20 mouse cellular contexts compared by ENCODE assay signal in the genomic region with DNA sequence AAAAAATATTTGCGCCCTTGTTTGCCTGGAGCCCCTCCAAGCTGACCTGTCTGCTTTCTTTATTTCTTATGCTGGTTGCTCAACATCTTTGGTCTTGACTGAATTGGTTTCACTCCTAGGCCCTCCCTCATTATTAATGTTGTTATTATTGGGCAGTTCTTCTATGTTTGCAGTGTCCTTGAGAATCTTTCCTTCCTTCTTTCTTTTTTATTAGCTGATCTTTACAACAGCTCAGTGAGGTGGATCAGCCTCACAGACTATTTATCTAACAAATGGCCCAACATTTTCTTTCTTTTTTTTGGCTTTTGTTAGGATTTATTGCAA.
DNase-seq lines count a peak whose midpoint lies in the region; ATAC-seq lines count a peak whose summit lies in the region.
"Had no signal": no experiment of that assay in that cellular context is flagged by ENCODE, and none has a peak within 500 bp of the region (broad histone marks: within the 10 kb centered on the region; RNA-seq: fewer than 3 reads in every experiment).

No protein-coding gene starts in this region.

- no peaks in the 10 kb centered on the region for H3K9me3 ChIP-seq in hindbrain, embryonic 13.5 days
- no peaks in the 10 kb centered on the region for H3K9me3 ChIP-seq in hindbrain, embryonic 11.5 days (ENCODE audit: control insufficient read depth, low read length)
- 0 out of 2 replicates have a peak, but pooled peaks cover 2% of the 10 kb centered on the region for H3K9me3 ChIP-seq in kidney, embryonic 16.5 days (ENCODE audit: low read length)
- no peaks in the 10 kb centered on the region for H3K9me3 ChIP-seq in lung, embryonic 16.5 days (ENCODE audit: control insufficient read depth, low read length)
- H3K9me3 ChIP-seq: embryonic facial prominence, embryonic 10.5 days; forebrain, embryonic 13.5 days; G1E; heart, embryonic 13.5 days had no signal

- DNase-seq in hindbrain, embryonic 11.5 days (ENCODE audit: low spot score), result no peak
- no peak for DNase-seq in kidney, adult 8-10 months
- DNase-seq in lung, postnatal 10 days, result no peak
- DNase-seq in kidney, postnatal 4 days, result peak; percentile 41 to 53
- no peak for DNase-seq in yolk sac, embryonic 10.5 days (ENCODE audit: low spot score)
- DNase-seq: adrenal gland, adult 8-10 months; B cell, adult 2 months; cerebellum, adult 2 months; cerebellum, postnatal 10 days; gastrocnemius, postnatal 14 days; heart, postnatal 36 days had no signal

- no peak for ATAC-seq in hindbrain, embryonic 13.5 days (ENCODE audit: low FRiP score)
- ATAC-seq in hindbrain, embryonic 11.5 days (ENCODE audit: low FRiP score), result no peak
- peak; percentile 80; the same call in 1 of the 2 replicates for ATAC-seq in kidney, embryonic 16.5 days (ENCODE audit: low FRiP score, low TSS enrichment)
- ATAC-seq in lung, embryonic 16.5 days (ENCODE audit: low read depth), result peak; percentile 48; the same call in 1 of the 2 replicates
- ATAC-seq: CD4-positive, CD25-positive, alpha-beta regulatory T cell, adult 4 months; forebrain, postnatal 0 days had no signal

- no peaks in the 10 kb centered on the region for H3K36me3 ChIP-seq in hindbrain, embryonic 13.5 days
- no peaks in the 10 kb centered on the region for H3K36me3 ChIP-seq in hindbrain, embryonic 11.5 days (ENCODE audit: control insufficient read depth, insufficient read depth, low read length)
- H3K36me3 ChIP-seq in kidney, embryonic 16.5 days (ENCODE audit: insufficient read depth, low read length), result no peaks in the 10 kb centered on the region
- H3K36me3 ChIP-seq in lung, embryonic 16.5 days (ENCODE audit: control insufficient read depth, insufficient read depth, low read length), result no peaks in the 10 kb centered on the region
- H3K36me3 ChIP-seq: embryonic facial prominence, embryonic 10.5 days; G1E; heart, embryonic 13.5 days had no signal

- peaks cover 18% of the 10 kb centered on the region for H3K4me1 ChIP-seq in hindbrain, embryonic 13.5 days (replicated peaks)
- H3K4me1 ChIP-seq in hindbrain, embryonic 11.5 days (replicated peaks; ENCODE audit: control insufficient read depth, insufficient read depth, low read length), result no peaks in the 10 kb centered on the region
- H3K4me1 ChIP-seq in kidney, embryonic 16.5 days (ENCODE audit: insufficient read depth, low read length), result peaks cover 16% of the 10 kb centered on the region
- H3K4me1 ChIP-seq in lung, embryonic 16.5 days (replicated peaks; ENCODE audit: control insufficient read depth, insufficient read depth, low read length), result peaks cover 13% of the 10 kb centered on the region; the same call in 1 of the 2 replicates

- WGBS in hindbrain, embryonic 13.5 days, result 93% methylated on average over 1 of the region's 1 CpGs
- 100% methylated on average over 1 of the region's 1 CpGs for WGBS in hindbrain, embryonic 11.5 days
- 28% methylated on average over 1 of the region's 1 CpGs for WGBS in kidney, embryonic 16.5 days
- WGBS in lung, embryonic 16.5 days, result 50% methylated on average over 1 of the region's 1 CpGs

- no peak overlapping the region for H3K9ac ChIP-seq in hindbrain, embryonic 13.5 days
- no peak overlapping the region for H3K9ac ChIP-seq in hindbrain, embryonic 11.5 days (ENCODE audit: low read depth, low read length)
- no peak overlapping the region for H3K9ac ChIP-seq in kidney, embryonic 16.5 days (replicated peaks; ENCODE audit: low read length)
- H3K9ac ChIP-seq in lung, embryonic 16.5 days (ENCODE audit: low read length), result no peak overlapping the region
- H3K9ac ChIP-seq: forebrain, embryonic 13.5 days; forebrain, postnatal 0 days; heart, embryonic 13.5 days had no signal

- H3K27ac ChIP-seq in hindbrain, embryonic 13.5 days, result 0 out of 2 replicates have a peak overlapping the region, but pooled peaks have one; percentile 52
- H3K27ac ChIP-seq in hindbrain, embryonic 11.5 days (ENCODE audit: low read depth, low read length), result no peak overlapping the region
- H3K27ac ChIP-seq in kidney, embryonic 16.5 days (ENCODE audit: low read length), result no peak overlapping the region; the same call in 1 of the 2 replicates
- H3K27ac ChIP-seq in lung, embryonic 16.5 days (ENCODE audit: low read length), result peak overlapping the region; percentile 25; the same call in 1 of the 2 replicates
- H3K27ac ChIP-seq: embryonic facial prominence, embryonic 10.5 days; forebrain, embryonic 13.5 days; heart, embryonic 13.5 days had no signal

- H3K27me3 ChIP-seq in hindbrain, embryonic 13.5 days, result no peaks in the 10 kb centered on the region
- no peaks in the 10 kb centered on the region for H3K27me3 ChIP-seq in hindbrain, embryonic 11.5 days (ENCODE audit: control insufficient read depth, insufficient read depth, low read length)
- no peaks in the 10 kb centered on the region for H3K27me3 ChIP-seq in kidney, embryonic 16.5 days (ENCODE audit: insufficient read depth, low read length)
- no peaks in the 10 kb centered on the region for H3K27me3 ChIP-seq in lung, embryonic 16.5 days (ENCODE audit: control insufficient read depth, insufficient read depth, low read depth, low read length)
- H3K27me3 ChIP-seq: forebrain, embryonic 13.5 days; heart, embryonic 13.5 days had no signal

- H3K4me2 ChIP-seq in hindbrain, embryonic 13.5 days, result no peak overlapping the region
- no peak overlapping the region for H3K4me2 ChIP-seq in hindbrain, embryonic 11.5 days (replicated peaks; ENCODE audit: low read depth, low read length)
- H3K4me2 ChIP-seq in kidney, embryonic 16.5 days (replicated peaks; ENCODE audit: low read depth, low read length), result no peak overlapping the region
- H3K4me2 ChIP-seq in lung, embryonic 16.5 days (ENCODE audit: low read depth, low read length), result no peak overlapping the region
- H3K4me2 ChIP-seq: forebrain, embryonic 13.5 days had no signal

- no peak overlapping the region for H3K4me3 ChIP-seq in hindbrain, embryonic 13.5 days
- no peak overlapping the region for H3K4me3 ChIP-seq in hindbrain, embryonic 11.5 days (ENCODE audit: low read depth, low read length)
- no peak overlapping the region for H3K4me3 ChIP-seq in kidney, embryonic 16.5 days (ENCODE audit: low read length)
- H3K4me3 ChIP-seq in lung, embryonic 16.5 days (ENCODE audit: low read length), result no peak overlapping the region
- H3K4me3 ChIP-seq: embryonic facial prominence, embryonic 10.5 days; forebrain, embryonic 13.5 days; heart, embryonic 13.5 days had no signal

Comparison
In these comparisons a context has a peak if more than half of its experiments do, and no peak if none do; other contexts are left out.
1. H3K27ac ChIP-seq: peak in hindbrain, embryonic 13.5 days (single experiment) and lung, embryonic 16.5 days (single experiment); none in hindbrain, embryonic 11.5 days (single experiment) and kidney, embryonic 16.5 days (single experiment).
2. DNase-seq: peak in kidney, postnatal 4 days (2 of 2); none in hindbrain, embryonic 11.5 days (single experiment), kidney, adult 8-10 months (0 of 2), lung, postnatal 10 days (single experiment) and yolk sac, embryonic 10.5 days (single experiment).
3. ATAC-seq: peak in kidney, embryonic 16.5 days (single experiment) and lung, embryonic 16.5 days (single experiment); none in hindbrain, embryonic 13.5 days (single experiment) and hindbrain, embryonic 11.5 days (single experiment).